Mouse (Mus musculus) T-helper 1 cell (primary cell): ENCODE measurements at regions not wholly inside any gene's neighbourhood (a gene's known extent, or its start where the extent isn't known, plus 50 kb on each side); places are given as distances from the start of the nearest gene placed in this dataset.

Source experiments
- in situ Hi-C: fragments of 300-600 bp; cut with MboI, MseI; formaldehyde crosslinking; loops from one replicate; pipeline ENCODE4 v1.15.1; 2025; ENCODE audit warnings: high pct_unique_total_duplicates

DNA sequence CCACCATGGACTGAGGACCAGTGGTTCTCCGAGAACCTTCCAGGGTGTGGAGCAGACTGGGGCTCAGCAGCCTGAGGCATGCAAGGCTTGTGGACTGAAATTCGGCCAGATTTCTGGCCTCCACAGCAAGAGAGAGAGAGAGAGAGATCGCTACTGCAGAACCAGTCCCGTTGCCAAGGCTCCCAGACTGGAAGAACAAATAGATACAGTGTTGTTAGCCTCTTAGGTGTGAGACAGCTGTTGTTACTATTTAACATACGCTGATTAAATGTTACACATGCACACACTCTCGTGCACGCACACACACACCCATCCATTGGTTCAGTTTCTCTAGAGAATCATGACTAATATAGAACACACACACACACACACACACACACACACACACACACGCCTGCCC lies 133.4 kb upstream of the Ajap1 start:
- in situ Hi-C loops, result no loop called here

DNA sequence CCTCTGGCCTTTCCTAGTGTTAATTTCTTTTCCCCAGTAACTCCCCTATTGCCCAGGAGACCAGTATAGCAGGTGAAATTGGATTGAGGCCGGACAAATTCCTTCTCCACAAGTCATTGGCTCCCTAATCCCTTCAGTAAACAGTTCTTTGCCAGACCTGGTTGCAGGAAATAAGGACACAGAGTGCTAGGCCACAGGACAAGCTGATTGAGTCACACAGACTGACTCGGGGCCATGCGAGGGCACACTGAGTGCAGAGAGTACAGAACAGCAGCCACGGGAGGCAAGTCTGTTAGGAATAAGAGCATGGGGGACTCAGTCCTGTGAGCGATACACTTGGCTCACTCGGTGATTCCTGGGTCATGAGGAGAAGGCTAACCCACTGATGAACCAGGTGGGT lies 134.3 kb upstream of the Ajap1 start:
- in situ Hi-C loops, result no loop called here

- in situ Hi-C loops, result no loop called here
These were observed 138.3 kb upstream of the Ajap1 start for GRCm38 (mm10) chr4:153620871-153621270.

DNA sequence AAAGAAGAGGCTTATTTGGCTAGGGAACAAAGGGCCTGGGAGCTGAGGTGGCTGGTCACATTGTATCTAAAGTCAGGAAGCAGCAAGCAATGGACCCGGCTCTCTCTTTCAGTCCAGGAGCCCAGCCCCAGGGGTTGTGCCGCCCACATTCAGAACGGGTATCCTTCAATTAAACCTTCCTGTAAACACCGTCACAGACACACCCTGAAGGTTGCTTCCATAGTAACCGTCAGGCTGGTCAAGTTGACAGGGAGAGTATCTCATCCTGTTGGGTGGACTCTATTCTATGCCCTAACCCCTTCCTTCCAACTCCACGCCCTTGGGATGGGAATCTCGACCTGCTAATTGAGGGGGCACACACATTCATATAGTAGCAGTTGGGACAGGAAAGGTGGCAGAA lies 148.6 kb upstream of the Ajap1 start:
- in situ Hi-C loops, result no loop called here

DNA sequence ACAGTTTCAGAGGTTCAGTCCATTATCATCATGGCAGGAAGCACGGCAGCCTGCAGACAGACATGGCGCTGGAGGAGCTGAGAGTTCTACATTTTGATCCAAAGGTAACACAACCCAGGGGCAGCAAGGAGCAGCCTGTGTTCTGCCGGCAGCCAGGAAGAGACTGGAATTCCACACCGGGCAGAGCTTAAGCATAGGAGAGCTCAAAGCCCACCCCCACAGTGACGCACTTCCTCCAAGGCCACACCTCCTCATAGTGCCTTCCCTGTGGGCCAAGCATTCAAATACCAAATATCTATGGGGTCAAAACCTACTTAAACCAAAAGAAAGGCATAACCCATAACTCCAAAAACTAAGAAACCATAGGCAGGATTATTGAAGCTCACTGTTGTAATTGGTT lies 149.4 kb upstream of the Ajap1 start:
- in situ Hi-C loops, result no loop called here

DNA sequence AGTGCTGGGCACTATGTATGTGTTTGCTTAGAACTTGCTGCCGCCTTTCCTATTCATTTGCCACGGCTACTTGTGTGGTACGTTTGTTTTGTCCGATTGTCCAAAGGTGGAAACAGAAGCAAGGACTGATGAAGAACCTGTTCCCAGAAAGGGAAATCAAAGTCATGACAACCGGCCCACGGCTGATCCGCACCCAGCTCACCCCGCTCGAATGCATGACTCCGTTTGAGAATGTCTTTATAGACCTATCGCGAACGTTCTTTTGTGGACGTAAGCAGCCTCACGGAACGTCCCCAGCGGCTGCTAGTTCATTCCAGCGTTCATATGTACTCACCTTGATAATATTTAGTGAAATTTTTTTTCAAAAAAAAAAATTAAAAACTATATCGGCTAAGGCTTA lies 149.9 kb upstream of the Ajap1 start:
- in situ Hi-C loops, result no loop called here

DNA sequence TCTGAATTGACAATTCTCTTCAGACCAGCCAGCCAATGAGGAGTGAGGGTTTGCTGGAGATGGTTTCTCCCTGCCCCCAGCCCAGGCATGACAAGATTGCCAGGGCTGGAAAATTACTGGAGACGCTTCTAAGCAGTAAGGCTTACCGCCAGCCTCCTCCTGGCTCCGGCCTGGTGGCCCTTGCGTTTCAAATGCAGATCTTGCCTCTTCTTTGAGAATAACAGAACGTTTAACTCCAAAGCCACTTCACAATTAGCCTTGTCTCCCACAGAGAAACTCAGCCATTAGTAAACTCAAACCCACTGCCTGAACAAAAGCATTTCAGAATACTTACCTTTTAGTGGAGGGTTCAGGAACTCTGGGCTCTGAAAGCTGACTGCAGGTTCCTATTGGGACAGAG lies 150.6 kb upstream of the Ajap1 start:
- in situ Hi-C loops, result no loop called here

DNA sequence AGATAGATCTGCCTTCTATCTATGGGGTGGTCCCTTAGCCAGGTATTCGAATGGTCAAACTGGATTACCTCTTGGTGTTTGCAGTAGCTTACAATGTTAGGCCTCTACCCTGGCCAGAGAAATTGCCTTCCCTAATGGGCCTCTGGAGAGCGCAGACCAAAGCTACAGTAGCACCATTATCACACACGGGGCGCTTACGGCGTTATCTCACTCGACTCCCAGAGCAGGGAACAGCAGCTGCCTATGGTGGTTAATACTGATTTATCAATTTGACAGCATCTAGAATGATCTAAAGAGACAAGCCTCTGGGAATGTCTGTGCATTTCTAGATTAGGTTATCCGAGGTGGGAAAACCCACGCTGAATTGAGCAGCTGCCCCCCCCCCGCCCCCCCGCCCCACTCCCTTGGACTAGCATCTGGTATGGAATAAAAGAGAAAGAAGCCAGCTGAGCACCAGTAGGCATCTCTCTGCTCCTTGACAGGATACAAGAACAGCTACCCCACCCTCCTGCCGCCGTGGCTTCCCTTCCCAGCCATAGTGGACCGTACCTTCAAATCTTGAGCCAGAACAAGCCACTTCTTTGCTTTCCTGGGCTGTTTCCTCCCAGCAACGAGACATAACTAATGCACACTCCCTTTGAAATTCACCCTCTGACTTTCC lies 151.7 kb upstream of the Ajap1 start:
- in situ Hi-C loops, result no loop called here

DNA sequence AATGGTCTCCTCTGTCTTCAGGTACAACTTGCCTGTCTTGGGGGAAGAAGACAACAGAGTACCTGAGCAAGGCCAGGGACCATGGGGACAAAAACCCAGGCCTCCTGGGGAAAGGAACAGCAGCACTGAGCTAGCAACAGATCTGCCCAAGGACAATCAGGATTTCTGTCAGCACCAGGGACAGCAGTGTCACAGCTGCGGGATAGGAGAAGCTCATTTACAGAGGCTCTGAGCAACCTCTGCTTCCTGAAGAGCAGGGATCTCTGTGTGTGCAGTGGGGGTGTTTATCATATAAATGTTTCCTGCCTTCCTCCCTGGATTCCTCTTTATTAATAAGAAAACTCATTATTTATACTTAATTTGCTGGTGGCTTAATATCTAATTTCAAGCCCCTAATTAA lies 155.4 kb upstream of the Ajap1 start:
- in situ Hi-C loops, result no loop called here

- in situ Hi-C loops, result no loop called here
These were observed 169.2 kb upstream of the Ajap1 start for GRCm38 (mm10) chr4:153651849-153652248.

GRCm38 (mm10) chr4:153652841-153653240 lies 170.2 kb upstream of the Ajap1 start:
- in situ Hi-C loops, result no loop called here

DNA sequence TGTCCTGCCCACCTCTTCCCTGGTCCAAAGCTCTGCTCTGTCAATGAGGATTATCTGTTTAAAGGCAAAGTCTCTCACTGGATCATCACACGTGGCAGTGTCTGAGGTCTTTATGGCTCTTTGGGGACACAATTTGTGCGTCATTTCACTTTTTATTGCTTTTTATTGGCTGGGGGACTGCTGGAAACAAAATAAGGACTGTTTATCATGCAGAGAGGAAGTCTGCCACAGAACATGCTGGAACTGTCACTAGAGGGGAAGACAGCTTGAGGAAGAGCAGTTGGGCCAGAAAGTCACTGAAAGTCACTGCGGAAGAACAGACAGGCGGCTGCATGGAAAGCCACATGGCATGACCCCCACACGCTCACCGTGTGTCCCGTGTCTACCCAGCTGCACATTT lies 180.1 kb upstream of the Ajap1 start:
- in situ Hi-C loops, result loop anchor here (10.0 kb wide), 2 partner anchors 232 to 572 kb away; no protein-coding TSS in a partner anchor

- in situ Hi-C loops, result loop anchor here (10.0 kb wide), 2 partner anchors 228 to 568 kb away; no protein-coding TSS in a partner anchor
These were observed 184.1 kb upstream of the Ajap1 start for GRCm38 (mm10) chr4:153666626-153667236.

DNA sequence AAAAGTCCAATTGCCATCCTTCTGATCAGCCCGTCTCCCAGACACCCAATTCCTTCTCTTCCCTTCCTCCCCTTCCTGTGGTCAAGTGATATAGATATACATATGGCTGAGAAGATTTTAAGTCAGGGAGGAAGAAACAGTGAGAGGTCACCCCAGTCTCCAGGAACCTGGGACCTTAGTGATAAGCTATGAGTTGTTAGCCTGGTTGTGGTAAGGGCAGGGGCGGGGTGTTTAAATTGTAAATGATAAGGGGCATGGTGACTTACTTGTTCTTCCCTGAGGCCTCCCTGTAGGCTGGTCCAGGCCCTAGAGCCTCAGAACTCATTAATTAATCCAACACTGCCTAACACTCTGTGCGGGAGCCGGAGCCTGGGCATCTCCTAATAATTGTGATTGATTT lies 186.5 kb upstream of the Ajap1 start:
- in situ Hi-C loops, result loop anchor here (10.0 kb wide), 2 partner anchors 226 to 566 kb away; no protein-coding TSS in a partner anchor

GRCm38 (mm10) chr4:153670216-153670615 lies 187.6 kb upstream of the Ajap1 start:
- in situ Hi-C loops, result no loop called here

GRCm38 (mm10) chr4:153675431-153675830 lies 192.8 kb upstream of the Ajap1 start:
- in situ Hi-C loops, result no loop called here

GRCm38 (mm10) chr4:153679151-153679550 lies 196.5 kb upstream of the Ajap1 start:
- in situ Hi-C loops, result no loop called here

- in situ Hi-C loops, result no loop called here
These were observed 205.8 kb upstream of the Ajap1 start for GRCm38 (mm10) chr4:153688441-153688840.

GRCm38 (mm10) chr4:153693881-153694280 lies 211.3 kb upstream of the Ajap1 start:
- in situ Hi-C loops, result no loop called here

DNA sequence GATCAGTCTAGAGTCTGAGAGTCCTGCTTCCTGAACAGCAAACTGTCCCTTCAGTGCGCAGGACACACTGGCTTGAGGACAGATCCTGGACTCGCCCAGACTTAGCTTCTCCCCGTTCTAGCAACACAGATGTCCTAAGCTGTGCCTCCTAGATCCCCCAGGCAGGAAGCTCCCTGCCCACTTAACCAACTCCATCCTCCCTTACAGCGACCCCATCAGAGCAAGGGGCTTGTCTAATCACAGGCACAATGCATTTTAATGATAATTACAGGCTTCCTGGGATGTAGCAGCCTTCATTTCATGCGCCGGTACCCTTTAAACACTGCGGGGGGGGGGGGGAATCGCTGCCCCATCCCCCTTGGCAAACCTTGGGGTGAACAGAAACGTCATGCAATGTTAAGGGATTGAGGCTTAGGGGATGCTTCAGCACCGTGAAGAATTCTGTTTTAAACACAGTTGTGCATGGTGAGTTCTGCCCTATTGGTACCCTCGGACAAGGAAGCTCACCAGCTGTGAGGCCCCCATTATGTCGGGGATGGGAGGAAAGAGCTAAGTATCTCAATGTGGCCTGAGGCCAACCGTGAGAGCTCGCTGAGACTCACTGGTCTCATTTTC lies 213.9 kb upstream of the Ajap1 start:
- in situ Hi-C loops, result no loop called here

- in situ Hi-C loops, result no loop called here
These were observed 224.6 kb upstream of the Ajap1 start for GRCm38 (mm10) chr4:153707218-153707617.

- in situ Hi-C loops, result no loop called here
These were observed 232.5 kb upstream of the Ajap1 start for GRCm38 (mm10) chr4:153714995-153715645.

DNA sequence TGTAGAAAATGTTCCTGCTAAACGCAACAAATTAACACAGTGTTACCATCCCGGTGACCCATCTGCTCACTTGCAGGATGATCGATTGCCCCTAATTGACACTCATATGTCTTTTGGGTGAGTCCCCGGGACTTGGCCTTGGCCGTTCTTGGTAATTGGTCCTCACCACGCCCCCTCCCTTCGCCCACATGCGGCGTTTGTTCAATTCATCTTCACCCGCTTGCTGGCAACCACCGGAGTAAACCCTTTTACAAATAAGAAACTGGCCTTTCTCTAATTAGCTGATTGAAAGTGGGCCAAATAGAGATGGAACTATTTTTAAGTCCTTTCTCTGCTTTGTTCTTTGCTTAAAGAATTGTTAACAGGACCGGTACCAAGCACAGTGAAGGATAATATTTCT lies 234.7 kb upstream of the Ajap1 start:
- in situ Hi-C loops, result no loop called here
